In the genomic region with DNA sequence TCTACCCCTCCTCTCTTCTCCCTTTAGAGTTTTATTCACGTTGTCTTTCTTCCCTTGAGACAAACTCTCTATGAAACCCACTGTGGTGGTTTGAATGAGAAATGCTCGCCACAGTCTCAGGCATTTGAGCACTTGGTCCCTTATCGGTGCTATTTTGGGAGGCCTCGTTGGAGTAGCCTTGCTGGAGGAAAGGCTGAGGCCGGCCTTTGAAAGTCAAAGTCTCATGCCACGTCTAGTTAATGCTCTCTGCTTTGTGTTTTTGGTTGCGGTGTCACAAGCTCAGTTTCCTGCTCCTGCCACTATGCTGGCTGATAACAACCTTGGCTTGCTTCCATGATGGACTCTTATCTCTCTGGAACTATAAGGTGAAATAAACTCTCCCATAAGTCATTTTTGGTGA, we compare ENCODE assay signal across 32 mouse cellular contexts. TPM values are rescaled to one million over a fixed set of nuclear protein-coding genes. Genes with fewer than 3 reads are reported as not detected.
DNase-seq lines count a peak whose midpoint lies in the region; ATAC-seq lines count a peak whose summit lies in the region.
"Had no signal": no experiment of that assay in that cellular context is flagged by ENCODE, and none has a peak within 500 bp of the region (broad histone marks: within the 10 kb centered on the region; RNA-seq: fewer than 3 reads in every experiment).

No protein-coding gene starts in this region.

- H3K36me3 ChIP-seq in heart, embryonic 11.5 days (ENCODE audit: control insufficient read depth, insufficient read depth, low read length) = no peaks in the 10 kb centered on the region
- no peaks in the 10 kb centered on the region for H3K36me3 ChIP-seq in heart, embryonic 15.5 days
- H3K36me3 ChIP-seq: embryonic facial prominence, embryonic 13.5 days; forebrain, embryonic 10.5 days; forebrain, embryonic 15.5 days; hindbrain, embryonic 13.5 days; midbrain, embryonic 12.5 days; neural tube, embryonic 12.5 days had no signal

- intact Hi-C loops in heart, postnatal 25 days (cut with DNase I) = no loop called here

- peaks cover 10% of the 10 kb centered on the region; the same call in 1 of the 2 replicates for H3K4me1 ChIP-seq in heart, embryonic 11.5 days (ENCODE audit: control insufficient read depth, insufficient read depth, low read length)
- H3K4me1 ChIP-seq in heart, embryonic 15.5 days (replicated peaks) = peaks cover 14% of the 10 kb centered on the region
- H3K4me1 ChIP-seq: forebrain, embryonic 10.5 days; forebrain, embryonic 15.5 days; hindbrain, embryonic 13.5 days; megakaryocyte, embryonic 14.5 days; midbrain, embryonic 12.5 days; neural tube, embryonic 12.5 days had no signal

- WGBS in heart, embryonic 11.5 days (ENCODE audit: insufficient replicate concordance) = 14% methylated on average over 7 of the region's 7 CpGs
- 10% methylated on average over 7 of the region's 7 CpGs for WGBS in heart, embryonic 15.5 days

- H3K27me3 ChIP-seq in heart, embryonic 11.5 days (ENCODE audit: control insufficient read depth, insufficient read depth, low read length) = no peaks in the 10 kb centered on the region
- no peaks in the 10 kb centered on the region for H3K27me3 ChIP-seq in heart, embryonic 15.5 days
- H3K27me3 ChIP-seq: embryonic facial prominence, embryonic 13.5 days; forebrain, embryonic 15.5 days; hindbrain, embryonic 13.5 days; megakaryocyte, embryonic 14.5 days; midbrain, embryonic 12.5 days; neural tube, embryonic 12.5 days; Patski had no signal

- no peak; the same call in 1 of the 2 replicates for ATAC-seq in heart, embryonic 11.5 days (replicated peaks; ENCODE audit: insufficient number of reproducible peaks, low FRiP score, low TSS enrichment)
- peak; percentile 72; the same call in 1 of the 2 replicates for ATAC-seq in heart, embryonic 15.5 days (replicated peaks; ENCODE audit: insufficient number of reproducible peaks, insufficient read depth, low FRiP score, low read depth)
- ATAC-seq: forebrain, embryonic 15.5 days; intestine, embryonic 16.5 days; Patski had no signal

- peak; percentile 15 for DNase-seq in adrenal gland, adult 2 months
- DNase-seq in adrenal gland, postnatal 36 days = no peak
- DNase-seq in heart, postnatal 25 days (ENCODE audit: low spot score) = no peak
- no peak for DNase-seq in cerebellum, adult 11 months
- no peak for DNase-seq in cerebellum, adult 11-12 months
- DNase-seq: cerebellum, adult 18-20 months; cerebellum, postnatal 10 days; gastrocnemius, postnatal 25 days; kidney, adult 8-10 months; kidney, postnatal 10 days; liver; lung, adult 2 months; lung, postnatal 4 days; right cerebral cortex, adult 18-20 months; right cerebral cortex, postnatal 4 days; thymus, adult 18-20 months; thymus, postnatal 25 days had no signal

- no peak overlapping the region for H3K4me3 ChIP-seq in heart, embryonic 11.5 days (ENCODE audit: low read depth, low read length)
- H3K4me3 ChIP-seq in heart, embryonic 15.5 days = no peak overlapping the region
- H3K4me3 ChIP-seq: embryonic facial prominence, embryonic 13.5 days; forebrain, embryonic 10.5 days; forebrain, embryonic 15.5 days; hindbrain, embryonic 13.5 days; megakaryocyte, embryonic 14.5 days; midbrain, embryonic 12.5 days; myocyte; neural tube, embryonic 12.5 days had no signal

- H3K27ac ChIP-seq in heart, embryonic 11.5 days (ENCODE audit: low read depth, low read length) = peak overlapping the region; percentile 92
- H3K27ac ChIP-seq in heart, embryonic 15.5 days = peak overlapping the region; percentile 83
- H3K27ac ChIP-seq: embryonic facial prominence, embryonic 13.5 days; forebrain, embryonic 10.5 days; forebrain, embryonic 15.5 days; hindbrain, embryonic 13.5 days; liver, embryonic 14.5 days; midbrain, embryonic 12.5 days; neural tube, embryonic 12.5 days; stomach, postnatal 0 days had no signal

- H3K4me2 ChIP-seq in heart, embryonic 11.5 days = peak overlapping the region; percentile 18; the same call in 1 of the 2 replicates
- H3K4me2 ChIP-seq in heart, embryonic 15.5 days = peak overlapping the region; percentile 32
- H3K4me2 ChIP-seq: embryonic facial prominence, embryonic 13.5 days; forebrain, embryonic 15.5 days; hindbrain, embryonic 13.5 days; midbrain, embryonic 12.5 days; neural tube, embryonic 12.5 days had no signal

- no peaks in the 10 kb centered on the region for H3K9me3 ChIP-seq in heart, embryonic 11.5 days (replicated peaks; ENCODE audit: control insufficient read depth, low read length)
- no peaks in the 10 kb centered on the region for H3K9me3 ChIP-seq in heart, embryonic 15.5 days (replicated peaks)
- H3K9me3 ChIP-seq: embryonic facial prominence, embryonic 13.5 days; forebrain, embryonic 10.5 days; forebrain, embryonic 15.5 days; hindbrain, embryonic 13.5 days; midbrain, embryonic 12.5 days; neural tube, embryonic 12.5 days had no signal

- no peak overlapping the region for H3K9ac ChIP-seq in heart, embryonic 11.5 days (ENCODE audit: low read depth, low read length)
- H3K9ac ChIP-seq in heart, embryonic 15.5 days = no peak overlapping the region
- H3K9ac ChIP-seq: embryonic facial prominence, embryonic 13.5 days; forebrain, embryonic 15.5 days; hindbrain, embryonic 13.5 days; liver, embryonic 14.5 days; midbrain, embryonic 12.5 days; neural tube, embryonic 12.5 days had no signal

RNA-seq across cellular contexts. Expression of gene Uchl1, which starts 28.4 kb away (rescaled TPM):
- total RNA-seq in adrenal gland, adult 2 months (2021) = 100 to 1,000 TPM in 1 of 2 experiments, 10 to 100 TPM in 1; 40.7 to 129 TPM
- 85.0 and 128 TPM in 2 replicates for polyA plus RNA-seq in adrenal gland, adult 2 months (2012; rRNA removed)
- total RNA-seq in adrenal gland, postnatal 36 days (2021) = 10 to 100 TPM; 53.4 to 87.8 TPM
- polyA plus RNA-seq in heart, embryonic 11.5 days (2014; fragmentation: Nextera tagmentation; extraction: Ambion mirVana) = 128 and 136 TPM in 2 replicates
- 1 to 10 TPM; 7.4 to 8.2 TPM for total RNA-seq in heart, postnatal 25 days (2021)
- 91.4 and 116 TPM in 2 replicates for polyA plus RNA-seq in heart, embryonic 15.5 days (2015; fragmentation: Nextera tagmentation; extraction: Ambion mirVana)
- total RNA-seq: MEL had no signal

RNA-seq across cellular contexts. Expression of gene Apbb2, which starts 28.9 kb away (rescaled TPM):
- total RNA-seq in adrenal gland, adult 2 months (2021) = 10 to 100 TPM; 58.3 to 76.7 TPM
- 8.4 and 20.0 TPM in 2 replicates for polyA plus RNA-seq in adrenal gland, adult 2 months (2012; rRNA removed)
- total RNA-seq in adrenal gland, postnatal 36 days (2021) = 10 to 100 TPM; 69.0 to 71.7 TPM
- 25.9 and 28.0 TPM in 2 replicates for polyA plus RNA-seq in heart, embryonic 11.5 days (2014; fragmentation: Nextera tagmentation; extraction: Ambion mirVana)
- 10 to 100 TPM; 40.2 to 46.7 TPM for total RNA-seq in heart, postnatal 25 days (2021)
- 32.6 and 35.5 TPM in 2 replicates for polyA plus RNA-seq in heart, embryonic 15.5 days (2015; fragmentation: Nextera tagmentation; extraction: Ambion mirVana)
- total RNA-seq: MEL had no signal

Comparison
In these comparisons a context has a peak if more than half of its experiments do, and no peak if none do; other contexts are left out.
1. RNA of gene Uchl1, which starts 28.4 kb away (total RNA-seq): 40.7 to 129 TPM in adrenal gland, adult 2 months and 53.4 to 87.8 TPM in adrenal gland, postnatal 36 days; 7.4 to 8.2 TPM in heart, postnatal 25 days; every median in the first group is over 4 times any median in the second.